Mouse (Mus musculus): ENCODE data around the gene Crtc3.

Gene Crtc3

DNA sequence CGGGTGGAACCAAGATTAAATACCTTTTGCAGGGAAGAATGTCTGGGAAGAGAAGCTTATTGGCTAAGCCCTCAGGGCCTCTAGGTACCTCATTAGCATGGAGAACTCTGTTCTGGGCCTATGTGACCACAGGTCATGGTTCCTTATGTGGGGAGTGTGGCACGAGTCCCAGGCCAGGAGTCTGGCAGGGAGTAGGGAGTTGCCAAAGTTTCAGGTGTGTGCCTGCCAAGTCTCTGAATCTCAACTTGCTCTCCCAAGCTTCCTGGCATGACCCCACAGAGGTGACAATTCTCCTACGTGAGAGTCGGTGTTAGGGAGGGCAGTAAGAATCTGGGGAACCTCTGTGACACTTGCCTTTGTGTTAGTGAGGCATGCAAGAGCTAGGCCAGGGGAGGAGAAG, 131.5 kb downstream of the Crtc3 start:
- DNase-seq (ENCODE audit: low spot score in 2 of 2) = no peak

DNA sequence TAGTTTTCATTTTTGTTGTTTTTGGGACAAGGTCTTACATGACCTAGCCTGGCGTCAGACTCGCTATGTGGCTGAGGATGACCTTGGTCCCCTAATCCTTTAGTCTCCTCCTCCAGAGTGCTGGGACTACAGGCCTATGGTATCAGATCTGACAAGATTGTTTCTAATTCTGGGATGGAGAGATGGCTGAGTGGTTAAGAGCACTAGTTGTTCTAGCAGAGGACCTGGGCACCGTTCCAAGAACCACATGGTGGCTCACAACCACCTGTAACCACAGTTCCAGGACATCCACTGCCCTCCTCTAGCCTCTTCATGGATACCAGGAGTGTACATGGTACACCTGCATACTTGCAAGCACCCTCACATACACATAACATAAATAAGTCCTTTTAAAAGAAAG, 132.5 kb downstream of the Crtc3 start:
- no peak for DNase-seq (ENCODE audit: low spot score in 2 of 2)

DNA sequence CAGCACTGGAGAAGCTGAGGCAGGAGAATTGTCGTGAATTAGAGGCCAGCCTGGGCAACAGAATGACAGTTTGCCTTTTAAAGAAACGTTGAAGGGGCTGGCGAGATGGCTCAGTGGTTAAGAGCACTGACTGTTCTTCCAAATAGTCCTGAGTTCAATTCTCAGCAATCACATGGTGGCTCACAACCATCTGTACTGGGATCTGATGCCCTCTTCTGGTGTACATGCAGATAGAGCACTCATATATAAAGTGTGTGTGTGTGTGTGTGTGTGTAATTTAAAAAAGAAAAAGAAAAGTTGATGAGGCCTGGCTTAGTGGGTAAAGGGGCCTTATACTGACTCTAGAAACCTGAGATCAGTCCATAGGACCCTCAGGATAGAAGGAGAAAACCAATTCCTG, 133.5 kb downstream of the Crtc3 start:
- peak in 1 of 2 experiments; percentile 18 for DNase-seq (ENCODE audit: low spot score in 2 of 2)

DNA sequence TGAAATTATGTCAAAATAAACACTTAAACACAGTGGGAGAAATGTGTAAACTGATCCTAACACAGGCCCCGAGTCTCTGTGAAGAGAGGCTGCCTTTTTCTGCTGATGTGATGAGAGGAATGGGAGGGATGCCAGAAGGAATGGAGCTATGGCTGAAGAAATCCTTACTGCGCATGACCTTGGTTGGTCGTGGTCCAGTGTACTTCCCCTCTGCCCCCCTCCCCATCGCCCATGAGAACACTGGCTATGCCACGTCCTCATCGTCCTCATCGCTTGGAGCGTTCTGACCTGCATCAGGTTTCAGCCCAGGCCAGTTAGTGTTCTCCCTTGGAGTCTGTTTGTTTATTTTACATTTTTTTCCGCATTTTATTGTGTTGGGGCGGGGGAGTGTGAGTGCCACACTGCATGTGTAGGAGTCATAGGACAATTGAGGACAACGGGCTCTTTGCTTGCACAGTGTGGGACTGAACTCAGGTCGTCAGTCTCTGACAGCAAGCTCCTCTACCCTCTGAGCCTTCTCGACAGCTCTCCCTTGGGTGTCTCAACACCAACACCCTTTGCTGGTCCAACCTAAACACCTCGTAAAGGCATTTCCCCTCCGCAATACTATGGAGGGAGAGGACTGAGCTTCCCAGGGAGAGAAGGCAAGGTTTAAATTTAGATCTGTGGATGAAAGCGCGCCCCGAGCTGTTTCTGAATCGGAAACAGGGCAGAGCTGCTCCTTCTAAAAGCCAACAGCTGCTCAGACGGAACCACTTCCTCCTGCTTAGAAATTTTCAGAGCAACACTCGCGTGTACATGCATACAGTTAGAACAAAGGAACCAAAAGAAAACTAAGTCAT, 134.3 kb downstream of the Crtc3 start:
- peak; percentile 72 to 73 for DNase-seq (ENCODE audit: low spot score in 2 of 2)

DNA sequence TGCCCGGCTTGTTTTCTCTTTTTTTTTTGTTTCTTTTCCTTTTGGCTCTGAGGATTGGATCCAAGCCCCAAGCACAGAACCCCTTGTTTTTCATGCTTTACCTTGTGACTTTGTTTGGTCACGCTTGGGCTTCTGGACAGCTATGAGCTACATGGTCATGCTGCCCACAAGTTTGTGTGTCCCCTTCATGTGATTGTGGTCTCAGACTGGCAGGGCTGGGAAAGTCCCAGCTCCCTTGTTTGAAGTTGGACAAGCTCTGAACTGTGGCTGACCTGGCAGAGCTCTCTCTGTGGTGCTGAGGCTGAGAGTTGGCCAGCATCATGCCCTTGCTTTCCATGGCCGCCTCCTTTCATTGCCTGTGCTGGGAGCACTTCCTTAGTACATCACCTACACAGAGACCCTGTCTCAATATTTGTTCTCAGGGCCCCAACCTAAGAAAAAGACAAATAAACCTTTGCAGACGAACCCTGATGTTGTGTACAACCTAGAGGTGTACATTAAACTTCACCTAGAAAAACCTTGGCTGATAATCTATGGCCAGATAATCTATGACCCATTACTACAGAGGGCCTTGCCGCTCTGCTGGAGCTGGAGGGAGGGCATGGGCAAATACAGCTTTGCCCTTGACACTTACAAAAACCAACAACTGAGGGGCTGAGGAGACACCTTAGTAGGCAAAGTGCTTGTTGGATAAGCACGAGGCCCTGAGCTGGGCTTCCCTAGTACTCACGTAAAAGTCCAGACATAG, 140.0 kb downstream of the Crtc3 start:
- DNase-seq (ENCODE audit: low spot score in 2 of 2) = no peak

DNA sequence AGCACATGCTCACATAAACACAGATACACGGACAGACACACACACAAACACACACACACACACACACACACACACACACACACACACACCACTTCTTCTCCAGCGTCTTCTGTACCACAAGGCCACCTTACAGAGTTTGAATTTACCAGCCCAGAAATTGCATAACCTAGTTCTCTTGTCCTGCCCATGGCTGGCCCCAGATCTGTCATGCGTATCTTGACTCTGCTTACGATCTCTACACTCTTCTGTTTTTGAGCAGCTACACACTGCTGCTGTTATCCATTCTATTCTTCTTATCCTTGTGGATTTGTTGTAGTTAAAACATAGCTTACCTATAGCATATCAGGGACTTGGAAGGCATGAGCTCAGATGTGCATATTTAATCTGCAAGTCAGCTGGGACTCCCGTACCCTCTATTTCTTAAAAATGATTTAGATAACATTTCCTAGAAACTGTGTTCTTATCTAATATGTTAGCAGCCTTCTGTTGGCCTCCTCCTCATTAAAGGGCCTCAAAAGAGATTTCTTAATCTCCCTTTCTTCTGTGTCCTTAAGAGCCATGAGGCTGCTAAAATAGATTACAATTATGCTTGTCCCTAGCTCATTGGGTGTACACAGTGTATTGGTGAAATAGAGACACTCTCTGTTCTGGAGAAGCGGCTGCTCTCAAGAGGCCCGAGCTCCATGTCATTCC, 146.4 kb downstream of the Crtc3 start:
- DNase-seq (ENCODE audit: low spot score in 2 of 2) = no peak

DNA sequence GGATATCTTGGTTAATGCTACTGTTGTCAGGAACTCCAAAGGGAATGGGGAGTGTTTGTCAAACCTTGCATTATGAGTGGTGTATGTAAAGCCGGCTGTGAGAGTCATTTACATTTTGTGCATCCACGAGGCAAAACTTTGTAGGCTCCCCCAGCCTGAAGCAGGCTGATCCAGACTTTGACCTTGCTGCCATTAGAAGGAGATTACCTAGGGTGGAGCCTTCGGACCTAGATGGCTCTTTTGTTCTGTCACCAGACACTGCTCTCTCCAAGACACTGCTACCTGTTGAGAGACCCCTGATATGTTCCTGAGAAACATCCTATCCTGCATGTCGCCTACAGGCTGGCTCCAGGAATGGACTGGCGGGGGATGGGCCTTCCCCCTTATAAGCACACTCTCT, 149.1 kb downstream of the Crtc3 start:
- DNase-seq (ENCODE audit: low spot score in 2 of 2) = no peak

All from thymus, postnatal 10 days (tissue).